Mouse (Mus musculus): Measurements from ENCODE around the gene Large1.
"Not testable (repeated sequence)": the region's sequence is repeated elsewhere in the genome, so short reads cannot be mapped to it uniquely, and the experiment has no call there.

The Large1 gene

GRCm38 (mm10) chr8:73353108-73353793 lies at the start of gene Large1:
Large1 (minus strand) TSS chr8:73353540.
- peak; percentile 98 for DNase-seq (ENCODE audit: low spot score)

- no peak for DNase-seq (ENCODE audit: low spot score)
Observed at GRCm38 (mm10) chr8:73400343-73400742, 47.0 kb upstream of the Large1 start.

- not testable (repeated sequence) for DNase-seq (ENCODE audit: low spot score)
Observed at GRCm38 (mm10) chr8:73373001-73373400, 19.7 kb upstream of the Large1 start.

- DNase-seq (ENCODE audit: low spot score), result peak; percentile 89
Observed at GRCm38 (mm10) chr8:73355979-73356378, 2.6 kb upstream of the Large1 start.

GRCm38 (mm10) chr8:73354201-73354881 lies 1.0 kb upstream of the Large1 start:
- DNase-seq (ENCODE audit: low spot score), result peak; percentile 82

- DNase-seq (ENCODE audit: low spot score), result no peak
Observed at GRCm38 (mm10) chr8:73353794-73354179, 447 bp upstream of the Large1 start.

GRCm38 (mm10) chr8:73352301-73353107 lies 836 bp downstream of the Large1 start:
- peak; percentile 60 for DNase-seq (ENCODE audit: low spot score)

- DNase-seq (ENCODE audit: low spot score), result peak; percentile 74
Observed at GRCm38 (mm10) chr8:73350366-73350765, 3.0 kb downstream of the Large1 start.

- no peak for DNase-seq (ENCODE audit: low spot score)
Observed at GRCm38 (mm10) chr8:73342761-73343395, 10.5 kb downstream of the Large1 start.

- DNase-seq (ENCODE audit: low spot score), result no peak
Observed at GRCm38 (mm10) chr8:73336845-73337244, 16.5 kb downstream of the Large1 start.

- DNase-seq (ENCODE audit: low spot score), result no peak
Observed at GRCm38 (mm10) chr8:73329131-73329530, 24.2 kb downstream of the Large1 start.

- DNase-seq (ENCODE audit: low spot score), result no peak
Observed at GRCm38 (mm10) chr8:73328056-73328455, 25.3 kb downstream of the Large1 start.

GRCm38 (mm10) chr8:73324667-73325066 lies 28.7 kb downstream of the Large1 start:
- no peak for DNase-seq (ENCODE audit: low spot score)

- DNase-seq (ENCODE audit: low spot score), result no peak
Observed at GRCm38 (mm10) chr8:73323591-73323990, 29.7 kb downstream of the Large1 start.

- DNase-seq (ENCODE audit: low spot score), result not testable (repeated sequence)
Observed at GRCm38 (mm10) chr8:73319500-73319899, 33.8 kb downstream of the Large1 start.

- DNase-seq (ENCODE audit: low spot score), result no peak
Observed at GRCm38 (mm10) chr8:73313911-73314310, 39.4 kb downstream of the Large1 start.

- no peak for DNase-seq (ENCODE audit: low spot score)
Observed at GRCm38 (mm10) chr8:73312714-73313607, 40.4 kb downstream of the Large1 start.

- DNase-seq (ENCODE audit: low spot score), result no peak
Observed at GRCm38 (mm10) chr8:73310471-73310870, 42.9 kb downstream of the Large1 start.

- DNase-seq (ENCODE audit: low spot score), result no peak
Observed at GRCm38 (mm10) chr8:73310036-73310435, 43.3 kb downstream of the Large1 start.

GRCm38 (mm10) chr8:73303907-73304306 lies 49.4 kb downstream of the Large1 start:
- DNase-seq (ENCODE audit: low spot score), result no peak

GRCm38 (mm10) chr8:73302947-73303346 lies 50.4 kb downstream of the Large1 start:
- no peak for DNase-seq (ENCODE audit: low spot score)
